Mouse (Mus musculus): Measurements from ENCODE around the gene Dtx2.

DNA sequence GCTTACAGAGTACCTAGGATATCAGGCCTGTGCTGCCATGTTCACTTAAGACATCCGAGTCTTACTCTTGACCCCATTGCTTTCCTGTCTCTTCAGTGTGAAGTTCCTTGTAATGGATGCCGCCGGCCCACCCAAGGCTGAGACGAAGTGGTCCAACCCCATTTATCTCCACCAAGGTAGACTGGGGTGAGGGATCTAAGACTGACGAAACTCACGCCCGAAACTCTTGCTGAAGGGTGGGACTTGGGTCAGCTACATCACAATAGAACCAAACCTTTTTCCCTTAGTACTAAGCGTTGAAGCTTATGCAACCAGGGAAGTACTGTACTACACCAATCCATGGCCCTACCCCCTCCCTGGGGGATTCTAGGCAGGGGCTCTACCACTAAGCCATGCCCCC lies 47.1 kb downstream of the Dtx2 start:
- TF ChIP-seq EP300 (optimal IDR thresholded peaks at IDR 0.05): no peak
- TF ChIP-seq CTCF (IDR thresholded peaks at IDR 0.05; ENCODE audit: low read depth): no peak

Measured in stomach, postnatal 0 days (tissue).